Mouse (Mus musculus) heart, postnatal 0 days (tissue): Measurements from ENCODE around the gene Rpa3. TPM values are rescaled to one million over a fixed set of nuclear protein-coding genes. Genes with fewer than 3 reads are reported as not detected.

Experiments used
- ATAC-seq: fragments of 200-750 bp; cut with Nextera tagmentation; 2 replicates; pipeline ENCODE4 v1.8.0; 2017; ENCODE audit warnings: low read depth, moderate number of reproducible peaks, moderate library complexity; ENCODE audit not compliant: insufficient read depth
- DNase-seq: peaks from one replicate; pipeline ENCODE4 v3.0.0-alpha.2; 2016; ENCODE audit warnings: low spot score
- H3K27ac ChIP-seq: fragments of 300-500 bp; sonication (generic); 2 replicates; pipeline ENCODE4 v1.5.1; 2014; ENCODE audit warnings: low read depth, mild to moderate bottlenecking
- H3K27me3 ChIP-seq: fragments of 300-500 bp; sonication (generic); 2 replicates; pipeline ENCODE4 v1.6.1; 2014; ENCODE audit warnings: low read length, mixed read lengths; ENCODE audit not compliant: control insufficient read depth, insufficient read depth
- H3K36me3 ChIP-seq: fragments of 300-500 bp; sonication (generic); replicated peaks from 2 replicates; pipeline ENCODE4 v1.6.1; 2014; ENCODE audit warnings: low read length, mixed read lengths; ENCODE audit not compliant: control insufficient read depth, insufficient read depth
- H3K4me1 ChIP-seq: fragments of 300-500 bp; sonication (generic); 2 replicates; pipeline ENCODE4 v1.6.1; 2014; ENCODE audit warnings: antibody characterized with exemption; ENCODE audit not compliant: control insufficient read depth, insufficient read depth
- H3K4me2 ChIP-seq: fragments of 300-500 bp; sonication (generic); 2 replicates; pipeline ENCODE4 v1.6.1; 2014; ENCODE audit warnings: low read depth, mild to moderate bottlenecking, low read length, moderate library complexity
- H3K4me3 ChIP-seq: fragments of 300-500 bp; sonication (generic); 2 replicates; pipeline ENCODE4 v1.5.1; 2014; ENCODE audit warnings: low read depth, low read length
- H3K9ac ChIP-seq: fragments of 300-500 bp; sonication (generic); replicated peaks from 2 replicates; pipeline ENCODE4 v1.6.1; 2014; ENCODE audit warnings: low read depth, low read length, mixed read lengths
- H3K9me3 ChIP-seq: fragments of 300-500 bp; sonication (generic); replicated peaks from 2 replicates; pipeline ENCODE4 v1.6.1; 2016; ENCODE audit warnings: low read length; ENCODE audit not compliant: control insufficient read depth
- CTCF ChIP-seq: IDR thresholded peaks from 2 replicates; pipeline ENCODE4 v1.5.1; 2016; ENCODE audit warnings: antibody characterized with exemption, control low read depth, low read depth
- EP300 ChIP-seq: IDR thresholded peaks from 2 replicates; pipeline ENCODE4 v1.6.1; 2016; ENCODE audit warnings: antibody characterized with exemption, low read depth
- WGBS: fragments of 180-500 bp; shearing (Covaris S2); extraction: QIAGEN DNeasy Blood & Tissue Kit; methylation state at CpG from one replicate; pipeline ENCODE4 v1.1.7; 2014; 5-methylcytosine and 5-hydroxymethylcytosine counted together
- polyA plus RNA-seq: library from polyadenylated mRNA; unstranded; fragments of >200 nt; fragmentation: Nextera tagmentation; extraction: Ambion mirVana; gene quantifications from 2 replicates; pipeline ENCODE4 v1.2.1, GENCODE M21; 2015
- total RNA-seq: library from RNA; depleted of rRNA; stranded (reverse); fragments of >200 nt; gene quantifications from 2 replicates; pipeline ENCODE4 v1.2.3, GENCODE M21; 2014; ENCODE audit warnings: low replicate concordance

The Rpa3 gene
- total and polyA plus RNA-seq, 2 experiments from 2014 or later = 29.4 to 75.6 TPM

GRCm38 (mm10) chr6:8288755-8289580 is 30.0 kb upstream of the Rpa3 start:
- TF ChIP-seq CTCF (no peak), EP300 (no peak)
- Histone ChIP-seq H3K36me3 (no peaks in the 10 kb centered on the region), H3K27ac (no peak overlapping the region), H3K4me2 (no peak overlapping the region), H3K27me3 (no peaks in the 10 kb centered on the region), H3K9ac (no peak overlapping the region), H3K4me1 (no peaks in the 10 kb centered on the region), H3K9me3 (no peaks in the 10 kb centered on the region), H3K4me3 (no peak overlapping the region)
- no peak for ATAC-seq
- 83% methylated on average over 4 of the region's 4 CpGs for WGBS
- no peak for DNase-seq

DNA sequence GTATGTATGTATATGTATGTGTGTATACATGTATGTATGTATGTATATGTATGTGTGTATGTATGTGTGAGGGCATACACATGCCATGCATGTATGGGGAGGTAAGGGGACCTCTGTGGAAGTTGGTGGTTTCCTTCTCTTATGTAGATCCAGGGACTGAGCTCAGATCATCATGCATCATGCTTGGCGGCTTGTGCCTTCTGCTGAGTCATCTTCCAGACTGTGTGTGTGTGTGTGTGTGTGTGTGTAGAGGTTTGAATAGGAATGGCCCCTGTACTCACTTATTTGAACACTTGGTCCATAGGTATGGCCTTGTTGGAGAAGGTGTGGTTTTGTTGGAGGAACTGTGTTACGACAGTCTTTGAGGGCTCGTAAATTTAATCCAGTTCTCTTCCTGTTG is 27.2 kb upstream of the Rpa3 start:
- H3K36me3 ChIP-seq = no peaks in the 10 kb centered on the region
- no peak overlapping the region for H3K4me3 ChIP-seq
- no peaks in the 10 kb centered on the region for H3K9me3 ChIP-seq
- no peak overlapping the region for H3K9ac ChIP-seq
- DNase-seq = no peak
- no peaks in the 10 kb centered on the region for H3K4me1 ChIP-seq
- TF ChIP-seq CTCF (no peak), EP300 (no peak)
- ATAC-seq = no peak
- H3K4me2 ChIP-seq = no peak overlapping the region
- no peaks in the 10 kb centered on the region for H3K27me3 ChIP-seq
- H3K27ac ChIP-seq = no peak overlapping the region
- WGBS = 96% methylated on average over 3 of the region's 3 CpGs

DNA sequence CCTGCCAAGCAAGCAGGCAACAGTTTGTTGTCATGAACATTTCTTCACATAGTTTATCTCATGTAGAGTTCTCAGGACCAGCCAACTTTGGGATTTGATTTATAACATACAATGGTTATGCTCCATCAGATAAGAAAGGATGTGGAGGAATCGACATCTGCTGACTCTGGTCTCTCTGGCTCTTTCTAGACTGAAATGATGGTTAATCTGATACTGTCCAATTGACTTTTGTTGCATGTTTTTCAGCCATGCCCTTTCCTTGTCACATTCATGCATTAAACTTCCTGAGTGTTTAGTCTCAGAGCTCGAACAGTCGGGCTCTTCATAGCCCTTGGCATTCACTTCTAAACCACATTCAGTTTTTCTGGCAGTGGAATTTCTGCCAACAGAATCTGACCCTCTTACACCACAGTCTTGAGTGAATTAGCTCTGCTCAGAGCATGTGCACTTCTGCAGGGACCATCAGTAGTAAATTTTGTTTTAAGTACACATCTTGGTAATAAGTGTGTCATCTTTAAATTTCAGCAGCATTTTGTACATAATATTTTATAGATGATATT is 26.5 kb upstream of the Rpa3 start:
- Histone ChIP-seq H3K4me2 (no peak overlapping the region), H3K36me3 (no peaks in the 10 kb centered on the region), H3K9me3 (no peaks in the 10 kb centered on the region), H3K4me3 (no peak overlapping the region), H3K9ac (no peak overlapping the region), H3K27ac (no peak overlapping the region), H3K27me3 (no peaks in the 10 kb centered on the region), H3K4me1 (no peaks in the 10 kb centered on the region)
- ATAC-seq = no peak
- 66% methylated on average over 3 of the region's 3 CpGs for WGBS
- no peak for DNase-seq
- TF ChIP-seq CTCF (no peak), EP300 (no peak)

GRCm38 (mm10) chr6:8283255-8283654 is 24.3 kb upstream of the Rpa3 start:
- no peaks in the 10 kb centered on the region for H3K27me3 ChIP-seq
- H3K36me3 ChIP-seq = no peaks in the 10 kb centered on the region
- WGBS = 70% methylated on average over 4 of the region's 4 CpGs
- no peaks in the 10 kb centered on the region for H3K4me1 ChIP-seq
- TF ChIP-seq EP300 = no peak
- H3K9ac ChIP-seq = no peak overlapping the region
- H3K27ac ChIP-seq = no peak overlapping the region
- no peak overlapping the region for H3K4me3 ChIP-seq
- no peak for DNase-seq
- H3K9me3 ChIP-seq = no peaks in the 10 kb centered on the region
- no peak for ATAC-seq
- no peak overlapping the region for H3K4me2 ChIP-seq

DNA sequence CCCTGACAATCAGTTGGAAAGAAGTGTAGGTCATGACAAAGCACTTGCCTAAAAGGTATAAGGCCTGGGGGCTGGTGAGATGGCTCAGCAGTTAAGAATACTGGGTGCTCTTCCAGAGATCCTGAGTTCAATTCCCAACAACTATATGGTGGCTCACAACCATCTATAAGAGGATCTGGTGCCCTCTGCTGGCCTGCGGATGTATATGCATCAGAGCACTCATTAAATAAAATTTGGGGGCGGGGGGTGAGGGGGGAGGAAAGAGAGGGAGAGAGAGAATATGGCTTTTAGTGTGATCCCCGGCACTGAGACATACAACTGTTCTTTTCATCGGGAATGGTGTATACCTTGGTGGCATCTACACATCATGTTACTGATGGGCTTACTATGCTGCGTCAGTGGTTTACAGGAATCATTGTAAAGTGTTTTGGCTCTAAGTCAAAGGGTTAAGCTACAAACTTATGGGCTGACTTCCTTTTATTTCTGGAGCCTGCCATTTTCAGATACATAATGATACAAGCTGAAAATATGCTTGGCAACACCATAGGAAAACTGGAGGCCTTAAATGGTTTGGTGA is 19.5 kb upstream of the Rpa3 start:
- Histone ChIP-seq H3K36me3 (no peaks in the 10 kb centered on the region), H3K9ac (no peak overlapping the region), H3K4me2 (no peak overlapping the region), H3K27me3 (no peaks in the 10 kb centered on the region), H3K9me3 (no peaks in the 10 kb centered on the region), H3K27ac (no peak overlapping the region), H3K4me3 (no peak overlapping the region), H3K4me1 (no peaks in the 10 kb centered on the region)
- no peak for ATAC-seq
- TF ChIP-seq CTCF (no peak), EP300 (no peak)
- WGBS = 77% methylated on average over 5 of the region's 5 CpGs
- DNase-seq = no peak
